Mouse (Mus musculus): Measurements from ENCODE around the gene Syngr4. TPM values are rescaled to one million over a fixed set of nuclear protein-coding genes. Genes with fewer than 3 reads are reported as not detected.

Syngr4 gene
- polyA plus RNA-seq, 1 experiment from 2014 or later = 0.82 TPM

DNA sequence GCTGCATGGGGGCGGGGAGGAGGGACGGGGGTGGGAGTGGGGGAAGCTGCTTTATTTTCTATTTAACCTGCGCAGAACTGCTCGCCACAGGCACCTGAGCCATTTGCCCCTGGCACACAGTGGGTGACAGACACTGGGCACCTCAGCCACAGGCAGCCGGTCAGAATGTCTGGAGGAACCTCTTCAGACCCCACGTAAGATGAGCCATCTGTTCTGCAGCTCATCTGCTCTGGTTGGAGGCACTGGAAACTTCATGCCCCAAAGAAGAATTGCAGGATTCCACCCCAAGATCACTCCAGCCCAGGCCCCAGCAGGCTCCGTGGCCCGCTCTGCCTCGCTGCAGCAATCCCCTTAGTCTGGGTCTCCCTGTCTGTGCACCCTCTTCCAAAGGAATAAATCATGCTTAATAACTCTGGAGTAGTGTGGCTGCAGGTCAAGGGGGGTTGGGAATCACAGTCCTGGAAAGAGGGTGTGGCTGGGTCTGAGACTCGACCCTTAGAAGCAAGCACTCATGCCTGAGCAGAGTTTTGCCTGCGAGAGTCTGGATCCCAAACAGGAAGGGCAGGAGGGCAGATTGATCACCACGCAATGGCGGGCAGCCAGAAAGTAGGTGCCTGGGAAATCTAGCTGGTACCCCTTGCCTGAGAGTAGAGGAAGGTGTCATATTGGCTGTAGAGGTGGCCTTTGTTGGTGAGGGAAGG, 20.6 kb upstream of the Syngr4 start:
- DNase-seq (ENCODE audit: low spot score) = no peak
- H3K9ac ChIP-seq (ENCODE audit: low read length) = peak overlapping the region; percentile 35; the same call in 1 of the 2 replicates
- no peaks in the 10 kb centered on the region for H3K27me3 ChIP-seq (ENCODE audit: control insufficient read depth, insufficient read depth, low read length)
- H3K9me3 ChIP-seq (ENCODE audit: control insufficient read depth, low read length) = no peaks in the 10 kb centered on the region
- ATAC-seq (ENCODE audit: insufficient read depth, low FRiP score, low TSS enrichment) = peak; percentile 48
- 0 out of 2 replicates have a peak overlapping the region, but pooled peaks have one; percentile 1 for H3K4me3 ChIP-seq (ENCODE audit: low read depth, low read length)
- peaks cover 16% of the 10 kb centered on the region for H3K4me1 ChIP-seq (ENCODE audit: control insufficient read depth, insufficient read depth, low read length)
- H3K4me2 ChIP-seq (ENCODE audit: low read depth) = peak overlapping the region; percentile 33
- no peaks in the 10 kb centered on the region for H3K36me3 ChIP-seq (ENCODE audit: control insufficient read depth, insufficient read depth, low read length)
- 30% methylated on average over 13 of the region's 13 CpGs for WGBS
- H3K27ac ChIP-seq (ENCODE audit: low read depth, low read length) = peak overlapping the region; percentile 80

GRCm38 (mm10) chr7:45916056-45917003, 19.8 kb upstream of the Syngr4 start:
- peak overlapping the region; percentile 1; the same call in 1 of the 2 replicates for H3K4me3 ChIP-seq (ENCODE audit: low read depth, low read length)
- DNase-seq (ENCODE audit: low spot score) (peak; percentile 82), ATAC-seq (ENCODE audit: insufficient read depth, low FRiP score, low TSS enrichment) (peak; percentile 88)
- no peaks in the 10 kb centered on the region for H3K9me3 ChIP-seq (ENCODE audit: control insufficient read depth, low read length)
- H3K4me2 ChIP-seq (ENCODE audit: low read depth) = peak overlapping the region; percentile 33
- 38% methylated on average over 26 of the region's 26 CpGs for WGBS
- H3K27ac ChIP-seq (ENCODE audit: low read depth, low read length) = peak overlapping the region; percentile 80
- no peaks in the 10 kb centered on the region for H3K36me3 ChIP-seq (ENCODE audit: control insufficient read depth, insufficient read depth, low read length)
- no peaks in the 10 kb centered on the region for H3K27me3 ChIP-seq (ENCODE audit: control insufficient read depth, insufficient read depth, low read length)
- peaks cover 16% of the 10 kb centered on the region for H3K4me1 ChIP-seq (ENCODE audit: control insufficient read depth, insufficient read depth, low read length)
- peak overlapping the region; percentile 36 for H3K9ac ChIP-seq (ENCODE audit: low read length)

DNA sequence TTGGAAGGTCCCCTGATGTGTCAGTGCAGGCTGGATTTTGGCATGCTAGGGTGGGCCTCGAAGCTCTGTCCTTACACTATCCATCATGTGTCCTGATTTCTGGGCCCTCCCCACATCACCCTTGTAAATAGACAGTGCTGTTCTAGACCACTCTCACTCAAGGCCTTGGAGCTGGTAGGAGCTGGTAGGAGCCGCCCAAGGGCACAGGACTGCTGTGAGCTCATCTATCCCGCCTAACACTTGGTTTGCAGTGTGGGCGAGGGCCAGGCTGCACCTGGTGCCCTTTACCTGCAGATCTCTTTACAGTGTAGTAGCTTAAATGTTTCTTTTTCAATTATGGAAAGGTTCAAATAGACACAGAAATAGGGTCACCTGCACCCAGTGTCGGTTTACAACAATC, 18.5 kb upstream of the Syngr4 start:
- H3K27me3 ChIP-seq (ENCODE audit: control insufficient read depth, insufficient read depth, low read length) = no peaks in the 10 kb centered on the region
- no peak overlapping the region for H3K4me2 ChIP-seq (ENCODE audit: low read depth)
- peaks cover 16% of the 10 kb centered on the region for H3K4me1 ChIP-seq (ENCODE audit: control insufficient read depth, insufficient read depth, low read length)
- no peaks in the 10 kb centered on the region for H3K9me3 ChIP-seq (ENCODE audit: control insufficient read depth, low read length)
- WGBS = 87% methylated on average over 5 of the region's 5 CpGs
- no peak overlapping the region for H3K9ac ChIP-seq (ENCODE audit: low read length)
- no peak overlapping the region for H3K4me3 ChIP-seq (ENCODE audit: low read depth, low read length)
- DNase-seq (ENCODE audit: low spot score) (no peak), ATAC-seq (ENCODE audit: insufficient read depth, low FRiP score, low TSS enrichment) (no peak)
- peaks cover under 1% of the 10 kb centered on the region for H3K36me3 ChIP-seq (ENCODE audit: control insufficient read depth, insufficient read depth, low read length)
- H3K27ac ChIP-seq (ENCODE audit: low read depth, low read length) = no peak overlapping the region

DNA sequence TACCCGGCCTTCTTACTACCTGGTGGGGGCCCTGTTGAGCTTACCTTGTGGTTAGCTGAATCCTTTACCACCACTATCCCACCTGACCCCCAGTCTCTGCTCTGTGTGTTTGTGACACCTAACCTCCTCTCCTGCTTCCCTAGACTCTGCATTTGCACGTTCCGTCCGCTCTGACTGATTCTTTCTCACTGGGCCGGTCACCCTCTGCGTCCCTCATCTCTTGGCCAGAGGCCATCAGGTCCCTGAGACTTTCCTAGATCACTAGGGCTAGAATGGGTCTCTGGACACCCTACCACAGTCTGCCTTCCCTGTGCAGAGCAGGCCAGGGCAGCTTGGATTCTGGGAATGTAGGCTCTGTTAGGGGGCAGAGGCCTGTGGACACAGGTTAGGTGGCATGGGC, 17.6 kb upstream of the Syngr4 start:
- no peak for ATAC-seq (ENCODE audit: insufficient read depth, low FRiP score, low TSS enrichment)

GRCm38 (mm10) chr7:45909145-45909544, 12.6 kb upstream of the Syngr4 start:
- no peak overlapping the region for H3K4me3 ChIP-seq (ENCODE audit: low read depth, low read length)
- 94% methylated on average over 16 of the region's 16 CpGs for WGBS
- H3K27me3 ChIP-seq (ENCODE audit: control insufficient read depth, insufficient read depth, low read length) = no peaks in the 10 kb centered on the region
- H3K27ac ChIP-seq (ENCODE audit: low read depth, low read length) = no peak overlapping the region
- H3K4me2 ChIP-seq (ENCODE audit: low read depth) = no peak overlapping the region
- H3K9me3 ChIP-seq (ENCODE audit: control insufficient read depth, low read length) = no peaks in the 10 kb centered on the region
- H3K4me1 ChIP-seq (ENCODE audit: control insufficient read depth, insufficient read depth, low read length) = no peaks in the 10 kb centered on the region
- ATAC-seq (ENCODE audit: insufficient read depth, low FRiP score, low TSS enrichment) (no peak), DNase-seq (ENCODE audit: low spot score) (no peak)
- H3K36me3 ChIP-seq (ENCODE audit: control insufficient read depth, insufficient read depth, low read length) = peaks cover 6% of the 10 kb centered on the region
- H3K9ac ChIP-seq (ENCODE audit: low read length) = no peak overlapping the region

More for the DNA sequence above, 17.6 kb upstream of the Syngr4 start:
- Histone ChIP-seq H3K4me3 (ENCODE audit: low read depth, low read length) (no peak overlapping the region), H3K9ac (ENCODE audit: low read length) (no peak overlapping the region), H3K4me1 (ENCODE audit: control insufficient read depth, insufficient read depth, low read length) (peaks cover 16% of the 10 kb centered on the region), H3K27me3 (ENCODE audit: control insufficient read depth, insufficient read depth, low read length) (no peaks in the 10 kb centered on the region), H3K36me3 (ENCODE audit: control insufficient read depth, insufficient read depth, low read length) (peaks cover 6% of the 10 kb centered on the region), H3K9me3 (ENCODE audit: control insufficient read depth, low read length) (no peaks in the 10 kb centered on the region), H3K4me2 (ENCODE audit: low read depth) (no peak overlapping the region), H3K27ac (ENCODE audit: low read depth, low read length) (no peak overlapping the region)
- DNase-seq (ENCODE audit: low spot score) = no peak
- WGBS = 93% methylated on average over 6 of the region's 6 CpGs

- no peak overlapping the region for H3K27ac ChIP-seq (ENCODE audit: low read depth, low read length)
- H3K9ac ChIP-seq (ENCODE audit: low read length) = no peak overlapping the region
- no peak overlapping the region for H3K4me2 ChIP-seq (ENCODE audit: low read depth)
- H3K4me1 ChIP-seq (ENCODE audit: control insufficient read depth, insufficient read depth, low read length) = no peaks in the 10 kb centered on the region
- ATAC-seq (ENCODE audit: insufficient read depth, low FRiP score, low TSS enrichment) = no peak
- H3K36me3 ChIP-seq (ENCODE audit: control insufficient read depth, insufficient read depth, low read length) = peaks cover 6% of the 10 kb centered on the region
- H3K27me3 ChIP-seq (ENCODE audit: control insufficient read depth, insufficient read depth, low read length) = no peaks in the 10 kb centered on the region
- H3K4me3 ChIP-seq (ENCODE audit: low read depth, low read length) = no peak overlapping the region
- H3K9me3 ChIP-seq (ENCODE audit: control insufficient read depth, low read length) = no peaks in the 10 kb centered on the region
- no peak for DNase-seq (ENCODE audit: low spot score)
Measured at GRCm38 (mm10) chr7:45908384-45908783, 11.9 kb upstream of the Syngr4 start.

- Histone ChIP-seq H3K4me2 (ENCODE audit: low read depth) (no peak overlapping the region), H3K27me3 (ENCODE audit: control insufficient read depth, insufficient read depth, low read length) (no peaks in the 10 kb centered on the region), H3K4me1 (ENCODE audit: control insufficient read depth, insufficient read depth, low read length) (no peaks in the 10 kb centered on the region), H3K36me3 (ENCODE audit: control insufficient read depth, insufficient read depth, low read length) (peaks cover 6% of the 10 kb centered on the region), H3K9me3 (ENCODE audit: control insufficient read depth, low read length) (no peaks in the 10 kb centered on the region), H3K9ac (ENCODE audit: low read length) (no peak overlapping the region), H3K27ac (ENCODE audit: low read depth, low read length) (no peak overlapping the region), H3K4me3 (ENCODE audit: low read depth, low read length) (no peak overlapping the region)
- ATAC-seq (ENCODE audit: insufficient read depth, low FRiP score, low TSS enrichment) (no peak), DNase-seq (ENCODE audit: low spot score) (no peak)
- 87% methylated on average over 9 of the region's 9 CpGs for WGBS
Measured at GRCm38 (mm10) chr7:45906622-45907021, 10.1 kb upstream of the Syngr4 start.

DNA sequence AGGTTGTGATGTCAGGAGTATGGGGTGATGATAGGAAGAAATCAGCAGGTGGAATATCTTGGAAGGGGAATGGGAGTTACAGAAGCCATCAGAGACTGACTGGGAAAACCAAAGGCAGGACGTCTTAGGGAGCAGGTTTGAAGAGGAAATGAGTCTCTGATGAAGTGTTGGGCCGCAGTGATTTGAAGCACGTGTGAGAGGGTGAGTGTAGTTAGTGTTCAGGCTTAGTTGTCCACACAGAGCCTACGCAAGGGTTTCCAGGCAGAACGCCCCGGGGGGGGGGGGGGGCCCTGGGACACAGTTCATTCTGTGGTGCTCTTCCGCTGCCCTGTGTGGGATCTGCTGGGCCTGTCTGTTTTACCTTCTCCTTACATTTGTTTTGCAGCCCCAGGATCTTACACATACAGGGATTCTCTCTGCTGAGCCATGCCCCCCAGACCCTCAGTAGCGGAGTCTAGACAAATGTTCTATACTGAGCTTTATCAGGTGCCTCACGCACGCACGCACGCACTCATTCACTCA, 6.0 kb upstream of the Syngr4 start:
- ATAC-seq (ENCODE audit: insufficient read depth, low FRiP score, low TSS enrichment) (no peak), DNase-seq (ENCODE audit: low spot score) (peak; percentile 35)
- no peaks in the 10 kb centered on the region for H3K9me3 ChIP-seq (ENCODE audit: control insufficient read depth, low read length)
- no peaks in the 10 kb centered on the region; the same call in 1 of the 2 replicates for H3K36me3 ChIP-seq (ENCODE audit: control insufficient read depth, insufficient read depth, low read length)
- no peaks in the 10 kb centered on the region for H3K27me3 ChIP-seq (ENCODE audit: control insufficient read depth, insufficient read depth, low read length)
- no peak overlapping the region for H3K4me2 ChIP-seq (ENCODE audit: low read depth)
- H3K9ac ChIP-seq (ENCODE audit: low read length) = no peak overlapping the region
- no peak overlapping the region for H3K27ac ChIP-seq (ENCODE audit: low read depth, low read length)
- H3K4me3 ChIP-seq (ENCODE audit: low read depth, low read length) = no peak overlapping the region
- H3K4me1 ChIP-seq (ENCODE audit: control insufficient read depth, insufficient read depth, low read length) = peaks cover 1% of the 10 kb centered on the region; the same call in 1 of the 2 replicates
- 84% methylated on average over 12 of the region's 12 CpGs for WGBS
